Mouse (Mus musculus): Measurements from ENCODE around the gene Ap2a1. TPM values are rescaled to one million over a fixed set of nuclear protein-coding genes. Genes with fewer than 3 reads are reported as not detected.

Ap2a1 gene
- polyA plus RNA-seq, 1 experiment, result 21.5 TPM

- Histone ChIP-seq H3K4me1 (ENCODE audit: control insufficient read depth, insufficient read depth, insufficient read length, low read length) (no peaks in the 10 kb centered on the region), H3K27ac (replicated peaks; ENCODE audit: low read depth, low read length) (no peak overlapping the region)
Measured at GRCm38 (mm10) chr7:44958208-44958607, 28.9 kb upstream of the Ap2a1 start.

GRCm38 (mm10) chr7:44957183-44957835 lies 28.0 kb upstream of the Ap2a1 start:
- H3K4me1 ChIP-seq (ENCODE audit: control insufficient read depth, insufficient read depth, insufficient read length, low read length), result no peaks in the 10 kb centered on the region
- H3K4me3 ChIP-seq (ENCODE audit: insufficient read depth, low read depth, low read length), result no peak overlapping the region
- no peak overlapping the region for H3K27ac ChIP-seq (replicated peaks; ENCODE audit: low read depth, low read length)

More at GRCm38 (mm10) chr7:44958208-44958607, 28.9 kb upstream of the Ap2a1 start:
- H3K4me3 ChIP-seq (ENCODE audit: insufficient read depth, low read depth, low read length), result no peak overlapping the region

DNA sequence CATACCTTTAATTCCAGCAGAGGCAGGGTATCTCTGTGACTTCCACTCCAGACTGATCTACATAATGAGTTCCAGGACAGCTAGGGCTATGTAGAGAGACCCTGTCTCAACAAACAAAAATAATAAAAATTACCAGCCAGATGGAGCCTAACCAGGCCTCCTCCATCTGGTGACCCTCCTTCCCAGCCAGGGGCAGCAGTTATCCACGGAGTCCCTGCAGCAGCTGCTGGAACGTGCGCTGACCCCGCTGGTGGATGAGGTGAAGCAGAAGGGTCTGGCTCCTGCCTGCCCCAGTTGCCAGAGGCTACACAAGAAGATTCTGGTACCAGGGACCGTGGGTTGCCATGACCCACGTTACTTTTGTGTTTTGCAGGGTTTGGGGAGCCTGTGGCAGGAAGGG lies 27.0 kb upstream of the Ap2a1 start:
- H3K4me1 ChIP-seq (ENCODE audit: control insufficient read depth, insufficient read depth, insufficient read length, low read length), result no peaks in the 10 kb centered on the region
- H3K27ac ChIP-seq (replicated peaks; ENCODE audit: low read depth, low read length), result no peak overlapping the region
- no peak overlapping the region for H3K4me3 ChIP-seq (ENCODE audit: insufficient read depth, low read depth, low read length)

GRCm38 (mm10) chr7:44955628-44956027 lies 26.3 kb upstream of the Ap2a1 start:
- no peak overlapping the region for H3K27ac ChIP-seq (replicated peaks; ENCODE audit: low read depth, low read length)
- H3K4me1 ChIP-seq (ENCODE audit: control insufficient read depth, insufficient read depth, insufficient read length, low read length), result no peaks in the 10 kb centered on the region
- no peak overlapping the region for H3K4me3 ChIP-seq (ENCODE audit: insufficient read depth, low read depth, low read length)

- Histone ChIP-seq H3K4me3 (ENCODE audit: insufficient read depth, low read depth, low read length) (no peak overlapping the region), H3K27ac (replicated peaks; ENCODE audit: low read depth, low read length) (no peak overlapping the region), H3K4me1 (ENCODE audit: control insufficient read depth, insufficient read depth, insufficient read length, low read length) (no peaks in the 10 kb centered on the region)
Measured at GRCm38 (mm10) chr7:44954091-44954885, 25.0 kb upstream of the Ap2a1 start.

GRCm38 (mm10) chr7:44953561-44953960 lies 24.3 kb upstream of the Ap2a1 start:
- no peak overlapping the region for H3K27ac ChIP-seq (replicated peaks; ENCODE audit: low read depth, low read length)
- H3K4me1 ChIP-seq (ENCODE audit: control insufficient read depth, insufficient read depth, insufficient read length, low read length), result no peaks in the 10 kb centered on the region

DNA sequence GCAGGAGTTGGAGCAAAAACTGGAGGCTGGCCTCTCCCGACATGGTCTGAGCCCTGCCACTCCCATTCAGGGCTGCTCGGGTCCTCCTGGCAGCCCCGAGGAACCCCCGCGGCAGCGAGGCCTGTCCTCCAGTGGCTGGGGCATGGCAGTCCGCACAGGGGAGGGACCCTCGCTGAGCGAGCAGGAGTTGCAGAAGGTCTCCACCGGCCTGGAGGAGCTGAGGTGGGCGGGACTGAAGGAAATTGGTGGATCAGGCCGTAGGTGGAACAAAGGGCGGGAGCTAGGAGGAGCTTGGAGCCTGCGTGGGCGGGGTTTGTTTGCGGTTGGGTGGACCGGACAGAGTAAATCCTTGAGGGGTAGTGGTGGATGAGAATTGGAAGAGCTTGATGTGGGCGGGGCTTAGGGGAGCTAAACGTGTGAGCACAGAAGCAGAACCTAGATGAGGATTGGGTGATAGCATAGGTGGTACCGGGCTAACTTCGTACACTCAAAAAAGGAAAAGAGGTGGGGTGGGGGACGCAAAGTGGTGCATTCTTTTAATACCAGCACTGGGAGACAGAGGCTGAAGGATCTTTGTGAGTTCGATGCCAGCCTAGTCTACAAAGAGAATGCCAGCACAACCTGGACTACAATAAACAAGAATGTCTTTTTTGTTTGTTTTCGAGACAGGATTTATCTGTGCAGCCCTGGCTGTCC lies 23.5 kb upstream of the Ap2a1 start:
- Histone ChIP-seq H3K4me3 (ENCODE audit: insufficient read depth, low read depth, low read length) (peak overlapping the region; percentile 86), H3K27ac (replicated peaks; ENCODE audit: low read depth, low read length) (0 out of 2 replicates have a peak overlapping the region, but pooled peaks have one; percentile 5), H3K4me1 (ENCODE audit: control insufficient read depth, insufficient read depth, insufficient read length, low read length) (no peaks in the 10 kb centered on the region)

More at GRCm38 (mm10) chr7:44953561-44953960, 24.3 kb upstream of the Ap2a1 start:
- H3K4me3 ChIP-seq (ENCODE audit: insufficient read depth, low read depth, low read length), result no peak overlapping the region

GRCm38 (mm10) chr7:44951960-44952359 lies 22.7 kb upstream of the Ap2a1 start:
- Histone ChIP-seq H3K4me3 (ENCODE audit: insufficient read depth, low read depth, low read length) (peak overlapping the region; percentile 86), H3K4me1 (ENCODE audit: control insufficient read depth, insufficient read depth, insufficient read length, low read length) (no peaks in the 10 kb centered on the region), H3K27ac (replicated peaks; ENCODE audit: low read depth, low read length) (0 out of 2 replicates have a peak overlapping the region, but pooled peaks have one; percentile 12)

- no peak overlapping the region for H3K4me3 ChIP-seq (ENCODE audit: insufficient read depth, low read depth, low read length)
- H3K4me1 ChIP-seq (ENCODE audit: control insufficient read depth, insufficient read depth, insufficient read length, low read length), result no peaks in the 10 kb centered on the region
- no peak overlapping the region for H3K27ac ChIP-seq (replicated peaks; ENCODE audit: low read depth, low read length)
Measured at GRCm38 (mm10) chr7:44949922-44950321, 20.6 kb upstream of the Ap2a1 start.

DNA sequence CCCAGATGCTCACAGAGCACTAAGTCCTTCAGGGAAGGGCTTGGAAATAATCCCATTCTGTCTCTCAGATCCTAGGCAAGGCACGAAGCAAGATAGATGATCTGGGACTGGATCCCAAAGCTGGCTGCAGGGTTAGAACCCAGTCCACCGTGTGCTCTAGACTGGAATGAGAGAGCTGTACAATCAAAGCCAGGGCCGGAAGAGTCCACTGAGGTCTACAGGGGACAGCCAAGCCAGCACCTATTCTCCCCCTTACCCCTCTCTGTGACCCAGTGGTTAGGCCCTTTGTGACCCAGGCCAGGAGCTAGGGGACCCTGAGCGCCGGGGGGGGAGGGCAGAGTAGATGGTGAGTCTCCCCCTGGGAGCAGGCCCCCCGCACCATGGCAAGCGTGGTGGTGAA lies 13.6 kb upstream of the Ap2a1 start, which contains the start of gene Tsks:
TSS of gene Tsks (plus strand) at position 301 of the 400 bp plus-strand sequence.
- H3K4me3 ChIP-seq (ENCODE audit: insufficient read depth, low read depth, low read length), result no peak within 1 kb of the TSS
- H3K27ac ChIP-seq (replicated peaks; ENCODE audit: low read depth, low read length), result no peak within 1 kb of the TSS
- no peaks in the 10 kb centered on the region for H3K4me1 ChIP-seq (ENCODE audit: control insufficient read depth, insufficient read depth, insufficient read length, low read length)

GRCm38 (mm10) chr7:44938680-44939079 lies 9.4 kb upstream of the Ap2a1 start:
- Histone ChIP-seq H3K4me1 (ENCODE audit: control insufficient read depth, insufficient read depth, insufficient read length, low read length) (no peaks in the 10 kb centered on the region), H3K27ac (replicated peaks; ENCODE audit: low read depth, low read length) (no peak overlapping the region), H3K4me3 (ENCODE audit: insufficient read depth, low read depth, low read length) (no peak overlapping the region)

GRCm38 (mm10) chr7:44928570-44928969 lies 726 bp downstream of the Ap2a1 start:
- peaks cover 11% of the 10 kb centered on the region; the same call in 1 of the 2 replicates for H3K4me1 ChIP-seq (ENCODE audit: control insufficient read depth, insufficient read depth, insufficient read length, low read length)
- peak overlapping the region; percentile 90 for H3K4me3 ChIP-seq (ENCODE audit: insufficient read depth, low read depth, low read length)
- peak overlapping the region; percentile 85; the same call in 1 of the 2 replicates for H3K27ac ChIP-seq (replicated peaks; ENCODE audit: low read depth, low read length)

- Histone ChIP-seq H3K27ac (replicated peaks; ENCODE audit: low read depth, low read length) (no peak overlapping the region), H3K4me3 (ENCODE audit: insufficient read depth, low read depth, low read length) (no peak overlapping the region), H3K4me1 (ENCODE audit: control insufficient read depth, insufficient read depth, insufficient read length, low read length) (peaks cover 11% of the 10 kb centered on the region; the same call in 1 of the 2 replicates)
Measured at GRCm38 (mm10) chr7:44925468-44925867, 3.8 kb downstream of the Ap2a1 start.

DNA sequence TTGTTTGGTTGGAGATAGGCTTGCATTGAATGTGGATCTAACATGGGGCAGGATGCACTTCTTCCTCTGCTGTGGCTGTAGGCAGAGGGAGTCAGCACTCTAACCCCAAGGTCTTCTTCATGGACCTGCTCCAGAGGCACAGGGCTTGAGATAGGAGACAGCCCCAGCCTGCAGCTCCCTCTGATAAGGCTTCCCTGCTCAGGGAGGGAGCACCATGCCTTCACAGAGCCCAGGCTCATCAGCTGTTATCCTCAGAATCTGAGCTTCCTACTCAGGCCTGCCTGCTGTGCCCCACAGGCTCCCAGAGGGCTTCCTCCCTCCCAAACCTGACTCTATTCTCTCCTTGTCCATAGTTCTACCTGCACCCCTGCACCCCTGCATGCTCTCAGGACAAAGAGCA lies 6.8 kb downstream of the Ap2a1 start:
- H3K27ac ChIP-seq (replicated peaks; ENCODE audit: low read depth, low read length), result no peak overlapping the region
- no peak overlapping the region for H3K4me3 ChIP-seq (ENCODE audit: insufficient read depth, low read depth, low read length)
- H3K4me1 ChIP-seq (ENCODE audit: control insufficient read depth, insufficient read depth, insufficient read length, low read length), result 0 out of 2 replicates have a peak, but pooled peaks cover 2% of the 10 kb centered on the region

GRCm38 (mm10) chr7:44919127-44919526 lies 10.2 kb downstream of the Ap2a1 start:
- no peak overlapping the region for H3K27ac ChIP-seq (replicated peaks; ENCODE audit: low read depth, low read length)

More at GRCm38 (mm10) chr7:44919127-44919526, 10.2 kb downstream of the Ap2a1 start:
- Histone ChIP-seq H3K4me1 (ENCODE audit: control insufficient read depth, insufficient read depth, insufficient read length, low read length) (0 out of 2 replicates have a peak, but pooled peaks cover 2% of the 10 kb centered on the region), H3K4me3 (ENCODE audit: insufficient read depth, low read depth, low read length) (no peak overlapping the region)

Measured in brown adipose tissue, adult 24 weeks (tissue).